Mouse (Mus musculus) bone marrow, adult 2 months (tissue): ENCODE data around the gene Vmn2r84.

ENCODE experiments used
- CTCF ChIP-seq: fragments of 200-500 bp; IDR thresholded peaks from 2 replicates; pipeline ENCODE4 v1.5.1; 2011; ENCODE audit warnings: low read length, control low read depth; ENCODE audit not compliant: control insufficient read depth, insufficient read depth
- POLR2A ChIP-seq: fragments of 200-500 bp; IDR thresholded peaks from 2 replicates; pipeline ENCODE4 v1.6.1; 2011; ENCODE audit warnings: low read depth, mild to moderate bottlenecking, control low read depth, low read length, borderline replicate concordance; ENCODE audit not compliant: control insufficient read depth

DNA sequence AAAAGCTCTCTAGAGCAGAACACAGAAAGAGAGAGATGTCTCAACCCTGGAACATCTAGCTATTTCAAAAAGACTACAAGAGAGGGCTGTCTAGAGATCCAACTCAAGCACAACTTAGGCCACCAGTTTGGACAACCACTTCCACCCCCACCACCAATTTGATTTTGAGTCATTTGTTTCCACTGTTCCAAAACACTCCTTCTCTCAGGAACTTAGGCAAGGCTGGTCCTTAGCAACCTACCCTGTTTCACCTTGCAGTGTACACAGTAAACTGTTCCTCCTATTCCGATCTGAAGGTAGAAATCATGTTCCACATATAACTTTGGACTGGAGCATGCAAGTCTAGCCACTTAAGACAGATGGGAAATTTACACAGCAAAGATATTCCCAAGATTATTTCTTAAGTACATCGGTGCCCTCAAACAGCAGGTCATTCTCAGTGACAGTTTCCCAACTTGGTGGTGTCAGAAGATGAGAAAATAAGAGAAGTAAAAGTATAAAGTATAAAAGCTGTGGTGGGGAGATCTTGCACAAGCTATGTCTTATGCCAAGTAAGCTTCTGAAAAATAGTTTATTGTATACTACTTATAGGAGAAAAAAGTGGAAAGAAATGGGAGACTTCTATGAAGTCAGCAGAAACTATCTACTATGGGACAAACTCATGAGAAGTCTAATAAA lies 24.0 kb downstream of the Vmn2r84 start:
- TF ChIP-seq POLR2A (no peak), CTCF (no peak)
